Mouse (Mus musculus) layer of hippocampus, postnatal 25 days (tissue): ENCODE results near the gene Ssbp2. TPM values are rescaled to one million over a fixed set of nuclear protein-coding genes. Genes with fewer than 3 reads are reported as not detected.

Experiments
- DNase-seq, 2 experiments: peaks; one replicate each; pipeline ENCODE4 v3.0.0; 2022; ENCODE audit warnings: mixed read lengths in 2 of 2, low spot score in 1 of 2; ENCODE audit errors: extremely low spot score in 1 of 2
- total RNA-seq, 2 experiments: library from RNA; stranded (reverse); gene quantifications; 2 replicates each; pipeline ENCODE4 v1.2.3; 2021

The Ssbp2 gene
- total RNA-seq, 2 experiments from 2014 or later, result 102 to 121 TPM

GRCm38 (mm10) chr13:91460621-91461284 lies 670 bp downstream of the Ssbp2 start:
- DNase-seq, result peak; percentile 99 to 100

DNA sequence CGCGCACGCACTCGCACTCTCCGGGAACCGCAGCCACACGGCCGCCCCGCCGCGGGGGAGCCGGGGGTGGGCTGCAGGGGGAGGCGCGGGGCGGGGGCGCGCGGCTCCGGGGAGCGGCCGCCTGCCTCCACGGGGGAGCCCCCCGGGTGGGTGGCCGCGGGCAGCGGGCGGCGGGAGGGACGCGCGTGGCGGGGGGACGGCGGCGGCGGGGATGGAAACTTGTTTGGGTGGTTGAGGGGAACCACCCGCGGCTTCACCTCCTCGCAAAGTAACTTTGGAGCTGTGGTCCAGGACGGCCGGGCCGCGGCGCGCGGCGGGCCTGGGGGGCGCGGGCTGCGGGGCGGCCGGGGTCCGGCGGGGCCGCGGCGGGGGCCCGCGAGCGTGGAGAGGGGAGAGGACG lies 1.2 kb downstream of the Ssbp2 start:
- DNase-seq, result no peak

DNA sequence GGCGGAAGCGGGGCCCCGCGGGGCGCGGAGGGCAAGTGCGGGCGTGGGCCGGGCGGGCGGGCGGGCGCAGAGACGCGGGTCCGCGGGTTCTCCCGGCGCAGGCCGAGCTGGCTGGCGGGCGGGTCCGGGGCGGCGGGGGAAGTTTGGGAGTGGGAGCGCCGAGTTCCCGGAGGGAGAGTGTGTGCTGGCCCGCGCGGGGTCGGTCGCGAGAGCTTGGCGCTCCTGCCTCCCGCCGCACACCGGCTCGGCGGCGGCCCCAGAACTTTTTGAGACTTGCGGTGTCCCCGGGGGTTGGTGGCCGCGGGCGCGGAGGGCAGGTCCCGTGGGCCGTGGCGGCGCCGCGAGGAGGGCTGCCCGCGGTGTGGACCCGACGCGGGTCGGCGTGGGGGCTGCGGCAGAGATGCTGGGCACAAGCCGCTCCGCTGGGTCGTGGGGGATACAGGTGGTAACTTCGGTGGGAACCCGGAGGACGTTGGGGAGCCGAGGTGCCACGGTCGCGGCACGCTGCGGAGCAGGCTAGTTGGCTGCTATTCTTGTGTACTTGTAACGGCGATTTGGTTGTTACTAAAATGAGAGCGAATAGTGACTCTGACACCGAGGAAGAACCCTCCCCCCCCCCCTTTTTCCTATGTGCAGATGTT lies 1.7 kb downstream of the Ssbp2 start:
- DNase-seq, result peak; percentile 20 to 30

- DNase-seq, result no peak
Observed at GRCm38 (mm10) chr13:91462395-91462794, 2.3 kb downstream of the Ssbp2 start.

DNA sequence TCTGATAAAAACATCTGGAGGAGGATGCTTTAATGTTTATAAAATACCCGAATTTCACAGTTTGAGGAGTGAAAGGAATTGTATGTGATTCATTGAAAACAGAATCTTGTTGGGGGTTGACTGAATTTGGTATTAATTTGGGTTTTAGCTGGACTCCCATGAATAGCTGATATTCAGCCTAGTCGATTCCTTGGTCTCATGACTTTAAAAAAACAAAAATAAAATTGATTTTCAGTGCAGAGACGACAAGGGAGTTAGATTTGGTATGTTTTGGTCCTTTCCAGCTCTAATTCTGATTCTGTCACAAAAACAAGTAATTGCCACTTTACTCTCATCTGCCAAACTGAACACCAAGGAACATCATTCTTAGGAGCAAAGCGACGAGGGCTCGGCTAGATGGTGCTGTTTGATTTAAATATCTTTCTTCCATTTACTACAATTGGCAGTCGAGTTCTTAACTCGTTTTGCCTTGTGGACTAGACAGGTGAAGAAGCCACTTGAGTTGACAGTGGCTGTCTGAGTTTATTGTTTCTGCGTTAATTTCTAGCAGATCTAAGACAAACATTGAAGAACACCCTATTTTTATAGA lies 2.9 kb downstream of the Ssbp2 start:
- no peak for DNase-seq

GRCm38 (mm10) chr13:91465002-91465715 lies 5.1 kb downstream of the Ssbp2 start:
- DNase-seq, result no peak

- no peak for DNase-seq
Observed at GRCm38 (mm10) chr13:91471566-91471965, 11.5 kb downstream of the Ssbp2 start.

GRCm38 (mm10) chr13:91471980-91472379 lies 11.9 kb downstream of the Ssbp2 start:
- no peak for DNase-seq

DNA sequence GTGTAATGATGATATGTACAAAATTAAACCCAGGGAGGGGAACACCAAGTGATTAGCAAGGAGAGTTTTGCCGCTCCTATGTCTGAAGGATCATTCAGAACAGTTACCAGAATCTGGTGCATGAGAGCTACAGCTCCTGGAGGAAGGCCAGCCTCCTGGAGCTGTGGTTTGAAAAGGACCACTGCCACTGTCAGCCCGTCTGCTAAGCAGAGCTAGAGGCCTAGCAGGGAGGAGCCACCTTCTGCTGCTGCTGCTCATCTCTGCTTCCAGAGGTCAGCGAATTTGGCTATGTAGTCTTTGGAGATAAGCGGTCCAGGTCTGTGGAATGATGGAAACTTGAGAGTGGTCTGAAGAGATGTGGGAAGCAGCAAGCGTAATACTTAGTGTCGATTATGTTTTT lies 13.4 kb downstream of the Ssbp2 start:
- no peak for DNase-seq

DNA sequence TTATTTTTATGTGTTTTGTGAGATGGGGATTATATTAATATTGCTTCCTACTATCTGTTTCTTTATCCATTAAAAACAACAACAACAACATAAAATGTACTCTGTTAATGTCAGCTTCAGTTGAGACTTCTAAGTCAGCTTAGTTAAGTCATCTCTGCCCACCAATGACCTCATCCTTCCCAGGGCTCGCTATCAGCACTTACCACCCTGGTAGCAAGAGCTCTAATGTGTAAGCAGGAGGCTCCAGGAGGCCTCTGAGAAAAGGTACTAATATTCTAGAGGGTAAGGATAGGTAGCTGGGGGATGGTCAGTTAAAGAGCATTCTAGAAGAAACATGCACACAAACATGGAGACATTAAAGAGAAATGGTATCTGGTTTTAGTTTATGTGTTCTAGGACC lies 13.9 kb downstream of the Ssbp2 start:
- no peak for DNase-seq

- DNase-seq, result no peak
Observed at GRCm38 (mm10) chr13:91475888-91476287, 15.8 kb downstream of the Ssbp2 start.

GRCm38 (mm10) chr13:91476596-91477100 lies 16.6 kb downstream of the Ssbp2 start:
- DNase-seq, result no peak

DNA sequence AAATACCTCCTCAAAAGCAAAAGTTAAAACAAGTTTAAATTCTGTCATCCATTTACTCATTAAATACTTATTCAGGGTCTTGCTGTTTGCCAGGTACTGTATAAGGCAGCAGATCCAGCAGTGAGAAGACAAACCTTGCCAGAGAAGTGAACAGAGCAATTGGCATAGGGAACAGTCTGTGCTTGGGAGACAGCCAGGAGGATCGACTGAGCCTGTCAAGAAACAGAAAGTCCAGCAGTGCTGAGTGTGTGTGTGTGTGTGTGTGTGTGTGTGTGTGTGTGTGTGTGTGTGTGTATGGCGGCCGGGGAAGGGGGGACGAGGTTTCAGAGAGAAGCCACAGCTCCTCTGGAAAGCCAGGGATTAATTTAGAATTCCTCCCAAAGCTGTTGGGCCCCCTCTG lies 17.9 kb downstream of the Ssbp2 start:
- DNase-seq, result peak in 1 of 2 experiments; percentile 15

GRCm38 (mm10) chr13:91484303-91484702 lies 24.2 kb downstream of the Ssbp2 start:
- DNase-seq, result no peak

DNA sequence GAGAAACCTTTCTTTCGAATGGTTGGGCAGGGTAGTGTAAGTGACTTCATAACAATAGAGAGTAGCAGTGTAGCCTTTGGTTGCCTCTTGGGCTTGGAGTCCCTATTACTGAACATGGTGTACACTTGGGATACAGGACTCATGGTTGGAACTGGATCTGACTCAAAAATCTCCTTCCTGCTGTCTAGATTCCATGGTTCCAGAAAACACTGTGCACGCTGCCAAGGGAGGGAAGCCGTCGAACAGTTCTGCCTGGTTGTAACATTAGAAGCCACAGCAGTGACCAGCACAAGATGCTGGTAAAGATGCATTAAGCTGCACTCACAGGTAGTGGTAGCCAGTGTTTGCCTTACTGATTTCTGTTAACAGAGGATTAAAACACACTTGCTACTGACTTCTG lies 32.0 kb downstream of the Ssbp2 start:
- DNase-seq, result no peak

DNA sequence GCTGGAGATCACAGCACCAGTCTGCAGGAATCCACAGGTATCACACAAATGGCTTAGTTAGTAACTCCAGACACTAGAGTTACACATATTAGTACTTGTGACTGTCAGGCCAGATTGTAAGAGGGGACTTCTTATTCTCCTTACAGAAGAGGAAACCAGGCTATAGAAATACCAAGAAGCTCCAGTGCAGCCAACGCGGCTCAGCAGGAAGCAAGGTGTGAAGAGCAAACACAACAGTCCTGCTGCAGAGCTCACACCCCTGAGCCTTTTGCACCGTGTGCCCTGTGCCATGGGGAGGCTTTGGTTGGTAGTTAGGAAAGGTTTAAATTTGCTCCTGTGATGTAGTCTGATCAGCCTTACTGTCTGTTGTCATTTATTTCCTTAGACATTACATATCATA lies 37.0 kb downstream of the Ssbp2 start:
- no peak for DNase-seq

- DNase-seq, result no peak
Observed at GRCm38 (mm10) chr13:91501735-91502134, 41.7 kb downstream of the Ssbp2 start.

DNA sequence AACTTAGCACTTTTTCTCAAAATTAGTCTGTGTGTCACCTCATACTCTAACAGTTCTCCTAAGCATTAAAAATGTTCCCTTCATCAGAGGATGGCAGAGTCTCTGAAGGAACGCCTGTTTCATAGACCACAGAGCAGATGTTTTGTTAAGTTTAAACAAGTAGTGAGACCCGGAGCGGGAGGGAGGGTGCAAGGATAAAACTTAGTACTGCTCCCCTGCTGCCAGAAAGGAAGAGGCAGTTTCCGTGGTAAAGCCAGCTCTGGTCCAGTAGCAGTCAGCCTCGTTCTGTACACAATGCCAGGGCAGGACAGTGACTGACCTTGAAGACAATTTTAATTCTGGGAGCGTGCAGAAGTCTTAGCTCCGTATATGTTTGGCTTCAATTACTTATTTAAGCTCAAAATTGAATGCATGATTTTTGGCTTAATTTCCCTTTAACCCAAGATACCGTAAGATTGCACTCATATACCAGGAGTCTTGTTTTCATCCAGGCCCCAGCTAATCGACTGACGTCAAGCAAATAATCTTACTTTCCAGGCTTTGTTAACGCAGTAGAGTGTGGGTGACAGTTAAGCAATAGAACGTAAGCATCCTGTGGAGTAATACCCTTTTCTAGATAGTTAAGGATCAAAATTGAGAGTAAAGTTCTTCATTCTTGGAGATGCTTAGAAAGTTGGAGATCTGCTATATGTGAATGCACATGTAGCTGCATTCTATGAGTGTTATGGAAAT lies 42.7 kb downstream of the Ssbp2 start:
- no peak for DNase-seq

DNA sequence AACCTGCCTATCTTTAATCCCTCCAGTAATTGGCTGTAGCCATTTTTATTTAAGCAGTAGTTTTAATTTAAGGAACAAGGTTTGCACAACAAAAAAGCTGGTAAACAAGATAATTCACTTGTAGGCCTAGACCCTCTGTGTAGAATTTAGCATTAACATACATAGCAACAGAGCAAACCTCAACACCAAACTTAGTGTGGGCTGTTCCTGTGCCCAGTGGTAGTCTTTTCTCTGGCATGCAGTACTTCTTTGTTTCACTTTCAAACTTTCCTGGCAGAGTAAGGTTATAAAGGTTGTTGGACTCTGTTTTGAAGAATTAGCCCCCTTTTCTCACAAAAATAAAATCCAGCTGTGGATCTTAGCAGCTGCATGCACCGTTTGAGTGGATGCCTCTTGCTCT lies 48.9 kb downstream of the Ssbp2 start:
- DNase-seq, result no peak

GRCm38 (mm10) chr13:91509467-91509866 lies 49.4 kb downstream of the Ssbp2 start:
- DNase-seq, result no peak
